Mouse (Mus musculus): ENCODE results near the gene Gm10197. TPM values are rescaled to one million over a fixed set of nuclear protein-coding genes. Genes with fewer than 3 reads are reported as not detected.

Gene Gm10197
- total RNA-seq, 1 experiment from 2014 or later, result not detected

- no peak for ATAC-seq (replicated peaks; ENCODE audit: low read depth, poor library complexity, severe bottlenecking)
These were observed 49.0 kb downstream of the Gm10197 start for GRCm38 (mm10) chr19:53322438-53323048.

Other genes starting within 250 kb of the Gm10197 start
- gene Add3, start 231.3 kb downstream of the Gm10197 start, total RNA-seq (2017), result 61.2 and 65.6 TPM in 2 replicates
- 44.2 and 48.8 TPM in 2 replicates for gene Mxi1, start 61.2 kb downstream of the Gm10197 start, total RNA-seq (2017)
- gene Smndc1, start 18.8 kb upstream of the Gm10197 start, total RNA-seq (2017), result 33.6 and 45.9 TPM in 2 replicates
- gene Dusp5, start 157.3 kb upstream of the Gm10197 start, total RNA-seq (2017), result 16.6 and 19.8 TPM in 2 replicates
- gene Nutf2-ps1, start 217.3 kb upstream of the Gm10197 start, total RNA-seq (2017), result 193 and 221 TPM in 2 replicates
- 188 and 212 TPM in 2 replicates for gene Smc3, start 228.6 kb upstream of the Gm10197 start, total RNA-seq (2017)

Data from common myeloid progenitor, adult 5-6 weeks (primary cell).